ENCODE assay signal across 8 mouse cellular contexts in the genomic region with DNA sequence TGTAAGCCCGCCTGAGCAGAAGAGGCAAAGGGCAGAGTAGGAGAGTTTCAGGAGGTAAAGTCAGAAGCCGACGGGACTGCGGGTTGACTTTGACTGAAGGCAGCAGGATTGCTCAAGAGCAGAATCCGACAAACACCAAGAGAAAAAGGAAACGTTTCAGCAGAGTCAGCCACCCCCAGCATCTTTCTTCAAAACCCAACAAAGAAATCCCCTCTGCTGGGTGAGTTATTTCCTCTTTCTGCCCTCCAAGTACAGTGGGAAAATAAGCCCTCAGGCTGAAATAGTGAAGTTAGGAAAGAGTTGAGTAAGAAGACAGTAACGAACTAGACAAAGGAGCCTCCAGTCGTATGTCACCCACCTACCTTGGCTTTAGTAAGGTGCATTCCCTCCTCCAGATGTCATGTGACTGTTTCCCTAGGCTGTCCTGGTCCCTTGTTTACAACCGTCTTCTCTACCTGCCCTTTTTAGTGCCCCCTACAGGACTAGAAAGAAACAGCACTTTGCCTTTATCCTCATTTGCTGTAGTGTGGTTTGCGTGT.
DNase-seq lines count a peak whose midpoint lies in the region; ATAC-seq lines count a peak whose summit lies in the region.

No protein-coding gene starts in this region.

- DNase-seq in layer of hippocampus, adult 9-10 months (ENCODE audit: low spot score): peak; percentile 36
- no peak for DNase-seq in layer of hippocampus, adult 18-20 months (ENCODE audit: low spot score in 2 of 2)
- peak; percentile 81 for DNase-seq in R1 (ENCODE audit: low read depth, low spot score)
- DNase-seq in right cerebral cortex, postnatal 36 days (ENCODE audit: low spot score in 2 of 2): no peak

- H3K9me3 ChIP-seq in intestine, embryonic 16.5 days (ENCODE audit: control insufficient read depth, low read length): no peaks in the 10 kb centered on the region
- H3K9me3 ChIP-seq in lung, embryonic 16.5 days (ENCODE audit: control insufficient read depth, low read length): no peaks in the 10 kb centered on the region
- no peaks in the 10 kb centered on the region for H3K9me3 ChIP-seq in stomach, embryonic 15.5 days

- H3K9ac ChIP-seq in intestine, embryonic 16.5 days (ENCODE audit: low read depth, low read length): no peak overlapping the region
- no peak overlapping the region for H3K9ac ChIP-seq in lung, embryonic 16.5 days (ENCODE audit: low read length)
- H3K9ac ChIP-seq in stomach, embryonic 15.5 days: no peak overlapping the region

- no peak overlapping the region for H3K4me3 ChIP-seq in intestine, embryonic 16.5 days (ENCODE audit: low read length)
- no peak overlapping the region for H3K4me3 ChIP-seq in lung, embryonic 16.5 days (ENCODE audit: low read length)
- no peak overlapping the region for H3K4me3 ChIP-seq in stomach, embryonic 15.5 days (replicated peaks)

- 63% methylated on average over 10 of the region's 10 CpGs for WGBS in intestine, embryonic 16.5 days
- 35% methylated on average over 10 of the region's 10 CpGs for WGBS in lung, embryonic 16.5 days
- 52% methylated on average over 10 of the region's 10 CpGs for WGBS in stomach, embryonic 15.5 days

- no peaks in the 10 kb centered on the region for H3K36me3 ChIP-seq in intestine, embryonic 16.5 days (ENCODE audit: control insufficient read depth, insufficient read depth, low read length)
- H3K36me3 ChIP-seq in lung, embryonic 16.5 days (ENCODE audit: control insufficient read depth, insufficient read depth, low read length): no peaks in the 10 kb centered on the region
- no peaks in the 10 kb centered on the region for H3K36me3 ChIP-seq in stomach, embryonic 15.5 days

- no peaks in the 10 kb centered on the region for H3K27me3 ChIP-seq in intestine, embryonic 16.5 days (replicated peaks; ENCODE audit: control insufficient read depth, insufficient read depth, low read length)
- H3K27me3 ChIP-seq in lung, embryonic 16.5 days (ENCODE audit: control insufficient read depth, insufficient read depth, low read depth, low read length): no peaks in the 10 kb centered on the region
- H3K27me3 ChIP-seq in stomach, embryonic 15.5 days (replicated peaks): no peaks in the 10 kb centered on the region

- peak; percentile 85 for ATAC-seq in erythroblast, adult 5-6 weeks (replicated peaks; ENCODE audit: low FRiP score, poor library complexity, severe bottlenecking)
- ATAC-seq in intestine, embryonic 16.5 days: peak; percentile 48
- peak; percentile 46 for ATAC-seq in lung, embryonic 16.5 days (ENCODE audit: low read depth)
- ATAC-seq in stomach, embryonic 15.5 days (ENCODE audit: insufficient read depth, low FRiP score, low read depth): no peak

- H3K4me2 ChIP-seq in intestine, embryonic 16.5 days (ENCODE audit: low read depth, low read length): no peak overlapping the region
- H3K4me2 ChIP-seq in lung, embryonic 16.5 days (ENCODE audit: low read depth, low read length): peak overlapping the region; percentile 23; the same call in 1 of the 2 replicates
- no peak overlapping the region for H3K4me2 ChIP-seq in stomach, embryonic 15.5 days

- peak overlapping the region; percentile 16; the same call in 1 of the 2 replicates for H3K27ac ChIP-seq in intestine, embryonic 16.5 days (ENCODE audit: low read length)
- H3K27ac ChIP-seq in lung, embryonic 16.5 days (ENCODE audit: low read length): no peak overlapping the region; the same call in 1 of the 2 replicates
- 0 out of 2 replicates have a peak overlapping the region, but pooled peaks have one; percentile 16 for H3K27ac ChIP-seq in stomach, embryonic 15.5 days

- peaks cover 8% of the 10 kb centered on the region for H3K4me1 ChIP-seq in intestine, embryonic 16.5 days (ENCODE audit: control insufficient read depth, insufficient read depth, low read length)
- peaks cover 9% of the 10 kb centered on the region for H3K4me1 ChIP-seq in lung, embryonic 16.5 days (replicated peaks; ENCODE audit: control insufficient read depth, insufficient read depth, low read length)
- H3K4me1 ChIP-seq in stomach, embryonic 15.5 days: peaks cover 6% of the 10 kb centered on the region; the same call in 1 of the 2 replicates

Comparison
In these comparisons a context has a peak if more than half of its experiments do, and no peak if none do; other contexts are left out.
1. DNase-seq: peak in layer of hippocampus, adult 9-10 months (single experiment) and R1 (single experiment); none in layer of hippocampus, adult 18-20 months (0 of 2) and right cerebral cortex, postnatal 36 days (0 of 2).